Mouse (Mus musculus) limb, embryonic 14.5 days (tissue): ENCODE results near the gene Apol6. TPM values are rescaled to one million over a fixed set of nuclear protein-coding genes. Genes with fewer than 3 reads are reported as not detected.
A peak's percentile ranks its signal among the peaks of the same experiment; 100 is the strongest.

ENCODE experiments used
- ATAC-seq: fragments of 200-750 bp; cut with Nextera tagmentation; 2 replicates; pipeline ENCODE4 v1.8.0; 2017; ENCODE audit warnings: low read depth, moderate number of reproducible peaks, moderate TSS enrichment; ENCODE audit not compliant: low FRiP score
- DNase-seq: peaks from one replicate; pipeline ENCODE4 v3.0.0-alpha.2; 2015; ENCODE audit warnings: low spot score
- H3K27ac ChIP-seq: fragments of 300-500 bp; sonication (generic); replicated peaks from 2 replicates; pipeline ENCODE4 v1.5.1; 2014; ENCODE audit warnings: low read depth, mild to moderate bottlenecking, low read length, moderate library complexity, mixed read lengths
- H3K27me3 ChIP-seq: fragments of 300-500 bp; sonication (generic); 2 replicates; pipeline ENCODE4 v1.6.1; 2014; ENCODE audit warnings: low read length, mixed read lengths; ENCODE audit not compliant: control insufficient read depth, insufficient read depth
- H3K36me3 ChIP-seq: fragments of 300-500 bp; sonication (generic); 2 replicates; pipeline ENCODE4 v1.6.1; 2014; ENCODE audit warnings: mild to moderate bottlenecking, low read length, moderate library complexity, mixed read lengths; ENCODE audit not compliant: control insufficient read depth, insufficient read depth
- H3K4me1 ChIP-seq: fragments of 300-500 bp; sonication (generic); 2 replicates; pipeline ENCODE4 v1.6.1; 2014; ENCODE audit warnings: antibody characterized with exemption, low read length, mixed read lengths; ENCODE audit not compliant: control insufficient read depth, insufficient read depth
- H3K4me2 ChIP-seq: fragments of 300-500 bp; sonication (generic); replicated peaks from 2 replicates; pipeline ENCODE4 v1.6.1; 2014; ENCODE audit warnings: low read depth, mild to moderate bottlenecking, low read length, moderate library complexity; ENCODE audit not compliant: severe bottlenecking
- H3K4me3 ChIP-seq: fragments of 300-500 bp; sonication (generic); replicated peaks from 2 replicates; pipeline ENCODE4 v1.5.1; 2014; ENCODE audit warnings: low read length
- H3K9ac ChIP-seq: fragments of 300-500 bp; sonication (generic); 2 replicates; pipeline ENCODE4 v1.6.1; 2014; ENCODE audit warnings: mild to moderate bottlenecking, low read depth, low read length, moderate library complexity; ENCODE audit not compliant: severe bottlenecking
- H3K9me3 ChIP-seq: fragments of 300-500 bp; sonication (generic); 2 replicates; pipeline ENCODE4 v1.6.1; 2016; ENCODE audit warnings: low read length; ENCODE audit not compliant: control insufficient read depth
- POLR2A ChIP-seq: fragments of 200-500 bp; IDR thresholded peaks from 2 replicates; pipeline ENCODE4 v1.8.0; 2012; ENCODE audit warnings: inconsistent platforms, mild to moderate bottlenecking, moderate library complexity, borderline replicate concordance; ENCODE audit not compliant: insufficient read depth, insufficient read length; ENCODE audit errors: extremely low read depth
- WGBS: fragments of 180-500 bp; shearing (Covaris S2); extraction: QIAGEN DNeasy Blood & Tissue Kit; methylation state at CpG from one replicate; pipeline ENCODE4 v1.1.7; 2014; 5-methylcytosine and 5-hydroxymethylcytosine counted together
- polyA plus RNA-seq, 2 experiments: library from polyadenylated mRNA; depleted of rRNA in 1 of 2; stranded (reverse) in 1 of 2; unstranded in 1 of 2; fragments of >200 nt; fragmentation: Nextera tagmentation in 1 of 2; extraction: Ambion mirVana in 1 of 2; gene quantifications; 2 replicates each; pipeline versions ENCODE4 v1.2.1 to v1.2.3; 2012 to 2014

Apol6 gene
- polyA plus RNA-seq (2012; rRNA removed) (0.49 and 0.53 TPM in 2 replicates), polyA plus RNA-seq (2014; fragmentation: Nextera tagmentation; extraction: Ambion mirVana) (not detected in 2 replicates)

DNA sequence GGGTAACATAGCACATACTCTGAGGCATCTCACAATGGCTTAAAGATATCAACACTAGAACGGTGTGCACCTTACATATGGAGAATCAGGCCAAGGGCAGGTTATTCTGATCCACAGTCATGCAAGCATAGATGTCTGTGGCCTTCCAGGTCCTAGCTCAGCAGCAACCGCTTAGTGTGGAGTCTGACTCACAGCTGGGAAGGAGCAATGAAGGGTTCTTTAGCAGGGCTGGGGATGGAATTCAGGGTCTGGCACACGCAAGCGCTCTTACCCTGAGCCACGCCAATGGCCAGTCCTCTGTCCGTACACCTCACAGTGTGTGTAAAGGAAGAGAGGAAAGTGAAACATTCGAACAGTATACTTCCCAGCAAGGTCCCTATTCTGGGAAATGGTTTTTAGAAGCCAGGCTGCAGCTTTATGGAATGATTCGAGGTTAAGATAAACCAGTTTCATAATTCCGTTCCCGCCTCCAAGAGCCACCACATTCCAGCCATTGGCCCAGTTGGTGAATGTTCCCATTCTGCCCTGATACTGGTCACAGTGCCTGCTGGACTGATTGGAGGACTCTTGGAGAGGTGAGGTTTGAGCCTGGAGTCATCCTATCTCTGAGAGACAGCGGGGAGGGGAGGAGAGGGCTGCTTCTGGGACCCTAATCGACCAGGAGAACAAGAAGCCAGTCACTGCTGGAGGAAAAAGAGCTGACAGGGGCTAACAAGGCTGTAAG lies at the start of gene Apol6:
Apol6 (plus strand) TSS at position 133 of the 724 bp plus-strand sequence.
- H3K4me2 ChIP-seq, result no peak within 1 kb of the TSS
- H3K9me3 ChIP-seq, result no peaks in the 10 kb centered on the region
- no peak within 1 kb of the TSS for H3K4me3 ChIP-seq
- no peak for DNase-seq
- H3K36me3 ChIP-seq, result no peaks in the 10 kb centered on the region
- H3K27me3 ChIP-seq, result no peaks in the 10 kb centered on the region
- H3K4me1 ChIP-seq, result peaks cover 7% of the 10 kb centered on the region
- H3K27ac ChIP-seq, result no peak within 1 kb of the TSS
- no peak for ATAC-seq
- H3K9ac ChIP-seq, result no peak within 1 kb of the TSS
- 83% methylated on average over 12 of the region's 12 CpGs for WGBS
- TF ChIP-seq POLR2A, result no peak

- ATAC-seq (no peak), DNase-seq (no peak)
- TF ChIP-seq POLR2A, result no peak
- Histone ChIP-seq H3K9ac (no peak overlapping the region), H3K4me1 (no peaks in the 10 kb centered on the region), H3K9me3 (no peaks in the 10 kb centered on the region), H3K27me3 (no peaks in the 10 kb centered on the region), H3K36me3 (no peaks in the 10 kb centered on the region), H3K27ac (no peak overlapping the region), H3K4me2 (no peak overlapping the region), H3K4me3 (no peak overlapping the region)
- WGBS, result 73% methylated on average over 2 of the region's 2 CpGs
Measured at GRCm38 (mm10) chr15:76998048-76998447, 46.5 kb upstream of the Apol6 start.

DNA sequence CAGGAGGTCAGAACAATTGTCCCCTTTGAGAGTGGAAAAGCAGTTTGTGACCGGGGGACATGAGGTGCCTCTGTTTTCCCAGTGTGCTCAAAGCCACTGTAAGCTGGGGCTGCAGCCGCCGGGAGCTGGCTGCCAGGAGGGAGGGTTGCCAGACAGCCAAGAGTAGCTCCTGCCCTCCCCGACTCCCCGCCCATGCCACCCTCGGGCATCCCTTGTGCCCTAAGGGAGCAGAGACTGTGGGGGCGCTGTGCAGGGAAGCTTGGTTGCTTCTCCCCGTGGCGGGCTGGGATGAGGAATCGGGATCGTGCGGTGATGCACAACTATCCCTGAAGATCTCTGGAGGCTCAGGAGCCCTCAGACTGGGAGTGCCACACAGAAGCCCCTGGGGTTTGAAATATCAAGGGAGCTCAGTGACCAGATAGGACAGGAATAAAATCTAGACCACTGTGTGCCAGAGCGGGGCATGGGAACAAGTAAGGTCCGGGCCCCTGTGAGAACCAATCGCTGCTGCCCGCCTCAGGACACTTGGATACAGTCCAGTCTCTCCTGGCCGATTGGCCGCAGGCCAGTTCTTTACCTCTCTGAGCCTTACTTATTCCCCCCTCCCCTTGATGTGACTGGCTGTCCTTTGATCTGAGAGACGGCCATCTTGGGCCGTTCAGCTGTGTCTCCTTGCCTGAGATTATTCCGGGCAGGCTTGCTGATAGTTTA lies 45.5 kb upstream of the Apol6 start:
- no peak for DNase-seq
- no peak for TF ChIP-seq POLR2A
- H3K27me3 ChIP-seq, result no peaks in the 10 kb centered on the region
- H3K4me3 ChIP-seq, result no peak overlapping the region
- H3K36me3 ChIP-seq, result no peaks in the 10 kb centered on the region
- no peak overlapping the region for H3K9ac ChIP-seq
- no peaks in the 10 kb centered on the region for H3K4me1 ChIP-seq
- H3K27ac ChIP-seq, result no peak overlapping the region
- 50% methylated on average over 21 of the region's 21 CpGs for WGBS
- H3K9me3 ChIP-seq, result no peaks in the 10 kb centered on the region
- no peak overlapping the region for H3K4me2 ChIP-seq
- ATAC-seq, result no peak

DNA sequence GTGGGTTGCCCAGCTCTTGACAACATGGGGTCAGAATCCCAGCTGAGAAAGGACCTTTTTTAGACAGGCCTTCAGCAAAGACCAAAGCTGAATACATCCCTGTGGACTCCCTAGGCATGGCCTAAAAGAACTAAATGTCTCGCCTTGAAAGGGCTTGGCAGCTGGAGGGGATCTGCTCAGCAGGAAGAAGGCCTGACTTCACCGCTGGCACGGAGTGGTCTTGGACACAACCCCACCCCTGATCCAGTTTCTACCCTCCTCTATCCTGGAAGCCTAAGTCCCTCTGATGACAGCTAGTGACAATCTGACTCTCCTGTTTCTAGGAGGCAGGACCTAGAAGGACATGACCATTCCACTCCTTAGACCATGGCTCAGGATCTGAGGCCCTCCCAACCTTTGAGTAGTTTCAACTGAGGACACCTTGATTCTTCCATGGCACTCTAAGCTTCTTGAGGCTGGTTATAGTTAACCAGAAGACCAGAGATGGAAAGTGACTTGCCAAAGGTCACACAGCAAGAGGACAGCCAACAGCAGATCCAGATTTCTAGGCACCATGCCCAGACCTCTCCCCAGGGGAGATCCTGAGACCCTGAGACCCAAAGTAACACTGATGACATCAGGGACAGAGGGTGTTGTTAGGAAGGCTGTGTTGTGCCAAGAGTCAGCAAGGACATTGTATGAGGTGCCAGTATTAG lies 41.2 kb upstream of the Apol6 start:
- H3K9ac ChIP-seq, result no peak overlapping the region
- no peak for ATAC-seq
- no peak for DNase-seq
- H3K4me3 ChIP-seq, result no peak overlapping the region
- H3K9me3 ChIP-seq, result no peaks in the 10 kb centered on the region
- no peak overlapping the region for H3K4me2 ChIP-seq
- 94% methylated on average over 3 of the region's 3 CpGs for WGBS
- no peaks in the 10 kb centered on the region for H3K4me1 ChIP-seq
- TF ChIP-seq POLR2A, result no peak
- H3K36me3 ChIP-seq, result no peaks in the 10 kb centered on the region
- no peaks in the 10 kb centered on the region for H3K27me3 ChIP-seq
- no peak overlapping the region for H3K27ac ChIP-seq

- H3K4me2 ChIP-seq, result no peak overlapping the region
- TF ChIP-seq POLR2A, result no peak
- no peak overlapping the region for H3K27ac ChIP-seq
- no peak overlapping the region for H3K4me3 ChIP-seq
- H3K9ac ChIP-seq, result no peak overlapping the region
- H3K4me1 ChIP-seq, result no peaks in the 10 kb centered on the region
- peak; percentile 41; the same call in 1 of the 2 replicates for ATAC-seq
- H3K27me3 ChIP-seq, result no peaks in the 10 kb centered on the region
- no peaks in the 10 kb centered on the region for H3K9me3 ChIP-seq
- 14% methylated on average over 3 of the region's 3 CpGs for WGBS
- H3K36me3 ChIP-seq, result no peaks in the 10 kb centered on the region
- no peak for DNase-seq
Measured at GRCm38 (mm10) chr15:77003868-77004215, 40.7 kb upstream of the Apol6 start.
